Mouse (Mus musculus) urinary bladder, postnatal 25 days (tissue): ENCODE measurements at regions not wholly inside any gene's neighbourhood (a gene's known extent, or its start where the extent isn't known, plus 50 kb on each side); places are given as distances from the start of the nearest gene placed in this dataset.
A peak's percentile ranks its signal among the peaks of the same experiment; 100 is the strongest.

Experiments
- DNase-seq: peaks from one replicate; pipeline ENCODE4 v3.0.0; 2022; ENCODE audit warnings: low spot score

- DNase-seq: no peak
These were observed 55.6 kb downstream of the Irf2bp2 start for GRCm38 (mm10) chr8:126538136-126538535.

- DNase-seq: peak; percentile 56
These were observed 56.7 kb downstream of the Irf2bp2 start for GRCm38 (mm10) chr8:126536928-126537618.

GRCm38 (mm10) chr8:126536132-126536927 is 57.5 kb downstream of the Irf2bp2 start:
- no peak for DNase-seq

GRCm38 (mm10) chr8:126532284-126532974 is 57.6 kb upstream of the Tarbp1 start:
- peak; percentile 49 for DNase-seq

- no peak for DNase-seq
These were observed 56.6 kb upstream of the Tarbp1 start for GRCm38 (mm10) chr8:126531459-126531858.

GRCm38 (mm10) chr8:126529409-126529808 is 54.5 kb upstream of the Tarbp1 start:
- no peak for DNase-seq

GRCm38 (mm10) chr8:126528434-126529080 is 53.7 kb upstream of the Tarbp1 start:
- no peak for DNase-seq

GRCm38 (mm10) chr8:126526864-126527571 is 52.2 kb upstream of the Tarbp1 start:
- DNase-seq: no peak

GRCm38 (mm10) chr8:126525575-126525974 is 50.7 kb upstream of the Tarbp1 start:
- DNase-seq: no peak
